Mouse (Mus musculus) embryonic facial prominence, embryonic 10.5 days (tissue): ENCODE results near the gene Serpinb12. TPM values are rescaled to one million over a fixed set of nuclear protein-coding genes. Genes with fewer than 3 reads are reported as not detected.

Experiments
- polyA plus RNA-seq: library from polyadenylated mRNA; unstranded; fragments of >200 nt; fragmentation: Nextera tagmentation; extraction: Ambion mirVana; gene quantifications from 2 replicates; pipeline ENCODE4 v1.2.1, GENCODE M21; 2016

The Serpinb12 gene
- polyA plus RNA-seq, 1 experiment from 2014 or later = not detected

Other genes with a start within 250 kb of the Serpinb12 start
- gene Bcl2, start 220.2 kb upstream of the Serpinb12 start, polyA plus RNA-seq = 9.4 and 10.8 TPM in 2 replicates
- gene Kdsr, start 174.7 kb upstream of the Serpinb12 start, polyA plus RNA-seq = 9.7 and 10.1 TPM in 2 replicates
- 67.5 and 67.8 TPM in 2 replicates for gene Vps4b, start 137.7 kb upstream of the Serpinb12 start, polyA plus RNA-seq
- gene Serpinb5, start 73.3 kb upstream of the Serpinb12 start, polyA plus RNA-seq = not detected in 2 replicates
- gene Serpinb13, start 46.5 kb downstream of the Serpinb12 start, polyA plus RNA-seq = not detected in 2 replicates
- not detected in 2 replicates for gene Serpinb3a, start 117.9 kb downstream of the Serpinb12 start, polyA plus RNA-seq
- not detected in 2 replicates for gene Serpinb3d, start 149.1 kb downstream of the Serpinb12 start, polyA plus RNA-seq